Mouse (Mus musculus): ENCODE results near the gene Tmem189.

Tmem189 gene

GRCm38 (mm10) chr2:167680657-167681056 is 9.0 kb downstream of the Tmem189 start:
- peak; percentile 65 for DNase-seq (ENCODE audit: low read depth, low spot score)

DNA sequence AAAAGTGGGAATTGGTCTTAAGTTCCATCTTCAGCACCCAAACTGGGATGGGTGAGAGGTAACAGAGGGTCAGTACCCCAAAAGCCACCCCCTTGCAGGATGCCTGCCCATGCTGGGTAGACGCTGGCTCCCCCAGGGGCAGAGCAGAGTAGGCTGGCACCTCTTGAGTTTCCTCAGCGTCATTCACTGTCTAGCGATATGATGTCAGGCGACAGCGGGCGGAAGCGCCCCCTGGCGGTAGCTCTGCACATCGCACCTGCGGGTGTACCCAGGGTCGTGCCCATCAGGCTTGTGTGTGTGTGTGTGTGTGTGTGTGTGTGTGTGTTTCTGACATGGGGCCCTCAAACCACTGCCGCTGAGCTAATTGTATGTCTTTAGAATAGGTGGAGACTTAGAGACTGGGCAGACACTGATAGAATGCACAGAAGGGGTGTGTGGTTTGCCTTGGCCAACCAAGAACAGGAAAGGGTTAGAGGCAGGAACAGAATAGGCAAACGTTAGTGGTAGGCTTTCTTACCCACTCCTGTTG is 9.7 kb downstream of the Tmem189 start:
- peak; percentile 80 for DNase-seq (ENCODE audit: low read depth, low spot score)

DNA sequence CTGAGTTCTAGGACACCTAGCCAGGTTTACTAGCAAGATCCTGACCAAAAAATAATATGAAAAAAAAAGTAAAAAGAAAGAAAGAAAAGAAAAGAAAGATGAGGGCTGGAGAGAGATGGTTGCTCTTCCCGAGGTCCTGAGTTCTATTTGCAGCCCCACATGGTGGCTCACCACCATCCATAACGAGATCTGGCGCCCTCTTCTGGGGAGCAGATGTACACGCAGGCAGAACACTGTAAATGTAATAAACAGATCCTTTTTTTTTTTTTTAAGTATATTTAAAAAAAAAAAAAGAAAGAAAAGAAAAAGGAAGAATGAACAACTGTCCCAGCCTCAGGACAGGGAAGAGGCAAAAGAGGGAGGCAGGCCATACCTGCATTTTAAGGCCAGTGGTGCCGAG is 11.0 kb downstream of the Tmem189 start:
- DNase-seq (ENCODE audit: low read depth, low spot score) = no peak

DNA sequence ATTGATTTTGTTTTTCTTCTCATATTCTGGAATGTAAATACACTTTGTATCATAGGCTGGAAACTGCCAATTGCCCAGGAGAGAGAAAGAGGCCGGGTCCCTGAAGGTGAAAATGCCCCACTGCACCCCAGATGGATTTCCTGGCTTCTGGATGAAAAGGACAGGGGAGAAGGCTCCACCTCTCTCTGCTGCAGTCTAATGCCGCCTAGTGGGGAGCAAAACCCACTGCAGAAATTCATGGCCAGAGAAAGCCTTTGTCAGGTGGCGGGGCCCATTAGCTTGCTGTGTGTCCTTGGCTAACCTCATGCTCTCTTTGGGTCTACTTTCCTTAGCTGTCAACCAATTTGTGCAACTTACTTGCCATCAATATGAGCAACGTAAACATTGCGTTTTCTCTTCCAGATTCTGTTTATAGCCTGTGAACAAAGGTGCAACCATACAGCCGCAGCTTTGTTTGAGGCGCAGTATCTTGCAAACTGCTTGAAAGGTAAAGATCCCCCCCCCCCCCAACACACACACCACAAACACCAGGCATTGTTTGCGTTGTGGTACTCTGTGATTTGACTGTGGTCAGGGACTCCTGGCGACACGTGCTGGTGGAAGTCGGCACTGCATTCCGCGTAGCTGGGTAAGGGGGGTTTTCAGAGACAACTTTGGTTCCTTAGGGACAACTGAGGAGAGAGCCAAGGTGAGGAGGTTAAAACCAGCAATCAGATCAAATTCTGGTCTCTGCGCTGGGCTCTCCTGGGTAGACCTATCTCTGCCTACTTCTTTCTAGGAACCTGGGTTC is 14.3 kb downstream of the Tmem189 start:
- peak; percentile 54 for DNase-seq (ENCODE audit: low read depth, low spot score)

DNA sequence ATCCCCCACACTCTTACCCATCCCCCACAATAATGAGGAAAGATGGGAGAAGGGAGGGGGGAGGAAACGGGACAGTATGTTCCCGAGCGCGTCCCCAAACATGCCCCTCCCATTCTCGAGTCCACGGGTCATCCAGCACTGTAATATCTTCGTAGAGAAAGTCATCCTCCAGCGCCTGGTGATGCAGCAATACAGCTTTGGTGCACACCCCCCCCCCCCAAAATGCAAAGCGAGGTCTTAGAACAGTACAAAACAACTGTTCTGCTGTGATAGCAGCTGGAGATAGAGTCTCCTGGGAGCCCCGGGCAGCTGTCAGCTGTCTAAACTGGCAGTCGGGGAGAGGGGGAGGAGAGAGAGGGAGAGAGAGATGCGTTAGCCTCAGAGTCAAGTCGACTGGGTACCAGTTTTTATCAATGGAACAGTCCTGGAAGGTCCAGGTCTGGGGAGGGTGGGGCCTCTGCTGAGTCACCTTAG is 17.4 kb downstream of the Tmem189 start:
- DNase-seq (ENCODE audit: low read depth, low spot score) = peak; percentile 44

DNA sequence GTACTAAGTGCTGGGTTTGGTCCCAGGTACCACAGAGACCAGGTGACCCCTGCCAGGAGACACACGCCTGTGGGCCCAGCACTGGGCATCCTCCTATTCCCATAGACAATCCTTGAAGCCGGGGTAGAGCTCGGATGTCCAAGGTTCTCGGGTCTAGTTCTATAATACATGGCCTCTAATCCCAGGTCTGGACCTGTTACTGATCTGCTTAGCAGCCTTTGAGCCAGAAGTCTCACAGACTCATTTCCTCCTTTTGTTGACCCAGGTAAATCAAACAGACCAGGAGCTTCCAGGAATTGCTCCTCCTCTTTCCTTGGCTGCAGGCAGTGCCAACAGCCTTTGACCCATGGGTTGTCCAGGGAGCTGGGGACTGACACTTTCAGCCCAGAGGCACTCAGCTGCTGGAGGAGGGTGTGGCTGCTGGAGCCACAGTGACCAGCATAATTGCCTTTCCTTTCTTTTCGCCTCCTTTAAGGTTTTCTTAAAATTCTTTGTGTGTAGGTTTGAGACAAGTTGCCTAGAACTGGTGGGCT is 18.5 kb downstream of the Tmem189 start:
- no peak for DNase-seq (ENCODE audit: low read depth, low spot score)

DNA sequence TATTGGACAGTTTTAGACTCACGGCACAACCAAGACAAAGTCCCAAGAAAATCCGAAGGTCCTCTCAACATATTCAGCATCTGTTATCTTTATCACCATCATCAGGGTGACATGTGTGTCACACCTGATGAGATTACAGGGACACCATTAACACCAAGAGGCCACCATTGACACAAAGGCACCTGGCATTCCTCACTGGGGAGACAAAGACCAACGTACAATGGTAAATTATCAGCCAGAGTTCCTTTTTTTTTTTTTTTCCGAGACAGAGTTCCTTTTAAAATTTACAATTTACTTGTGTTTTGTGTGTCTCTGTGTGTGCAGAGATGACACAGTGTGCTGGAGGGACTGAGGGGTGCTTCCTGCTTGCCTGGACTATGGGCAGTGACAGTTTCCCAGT is 20.2 kb downstream of the Tmem189 start:
- no peak for DNase-seq (ENCODE audit: low read depth, low spot score)

GRCm38 (mm10) chr2:167668426-167668825 is 21.2 kb downstream of the Tmem189 start:
- DNase-seq (ENCODE audit: low read depth, low spot score) = no peak

DNA sequence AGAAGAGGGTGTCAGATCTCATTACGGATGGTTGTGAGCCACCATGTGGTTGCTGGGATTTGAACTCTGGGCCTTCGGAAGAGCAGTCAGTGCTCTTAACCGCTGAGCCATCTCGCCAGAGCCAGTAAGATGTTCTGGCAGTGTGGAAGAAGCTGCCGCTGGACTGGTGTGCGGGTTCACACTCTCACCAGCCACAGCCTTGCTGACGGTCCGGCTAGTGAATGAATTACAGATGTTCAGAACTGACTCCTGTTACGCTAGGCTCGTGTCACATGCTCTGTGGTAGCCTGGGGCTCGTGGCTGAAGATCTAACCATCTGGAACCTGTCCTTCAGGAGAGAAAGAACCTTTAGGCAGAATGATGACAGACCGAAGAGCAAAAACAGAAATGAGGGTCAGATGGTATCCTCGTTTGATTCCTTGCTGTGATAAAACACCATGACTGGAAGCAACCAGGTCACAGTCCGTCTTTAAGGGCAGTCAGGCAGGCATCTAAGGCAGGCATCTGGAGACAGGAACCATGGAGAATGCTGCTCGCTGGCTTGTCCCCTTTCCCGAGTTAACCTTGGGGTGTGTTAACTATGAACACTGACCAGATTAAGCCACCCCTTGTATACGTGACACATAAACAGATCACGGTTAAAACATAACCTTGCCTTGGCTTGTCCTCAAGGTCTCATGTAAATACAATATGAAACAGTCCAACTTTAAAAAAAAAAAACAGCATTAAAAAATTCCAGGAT is 23.5 kb downstream of the Tmem189 start:
- no peak for DNase-seq (ENCODE audit: low read depth, low spot score)

DNA sequence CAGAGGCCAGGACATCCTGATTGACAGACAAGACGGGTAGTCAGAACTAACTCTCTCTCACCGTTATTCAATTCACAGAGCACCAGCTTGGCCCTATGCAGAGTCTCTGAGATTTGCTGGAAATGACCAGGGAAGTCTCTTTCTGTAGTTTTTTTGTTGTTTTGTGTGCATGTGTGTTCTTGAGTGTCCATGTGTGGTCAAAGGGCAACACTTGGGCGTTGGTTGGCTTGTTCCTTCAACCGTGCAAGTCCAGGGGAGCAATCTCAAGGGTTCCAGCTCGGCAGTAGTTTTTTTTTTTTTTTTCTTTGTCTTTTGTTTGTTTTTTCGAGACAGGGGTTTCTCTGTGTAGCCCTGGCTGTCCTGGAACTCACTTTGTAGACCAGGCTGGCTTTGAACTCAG is 26.9 kb downstream of the Tmem189 start:
- DNase-seq (ENCODE audit: low read depth, low spot score) = no peak

DNA sequence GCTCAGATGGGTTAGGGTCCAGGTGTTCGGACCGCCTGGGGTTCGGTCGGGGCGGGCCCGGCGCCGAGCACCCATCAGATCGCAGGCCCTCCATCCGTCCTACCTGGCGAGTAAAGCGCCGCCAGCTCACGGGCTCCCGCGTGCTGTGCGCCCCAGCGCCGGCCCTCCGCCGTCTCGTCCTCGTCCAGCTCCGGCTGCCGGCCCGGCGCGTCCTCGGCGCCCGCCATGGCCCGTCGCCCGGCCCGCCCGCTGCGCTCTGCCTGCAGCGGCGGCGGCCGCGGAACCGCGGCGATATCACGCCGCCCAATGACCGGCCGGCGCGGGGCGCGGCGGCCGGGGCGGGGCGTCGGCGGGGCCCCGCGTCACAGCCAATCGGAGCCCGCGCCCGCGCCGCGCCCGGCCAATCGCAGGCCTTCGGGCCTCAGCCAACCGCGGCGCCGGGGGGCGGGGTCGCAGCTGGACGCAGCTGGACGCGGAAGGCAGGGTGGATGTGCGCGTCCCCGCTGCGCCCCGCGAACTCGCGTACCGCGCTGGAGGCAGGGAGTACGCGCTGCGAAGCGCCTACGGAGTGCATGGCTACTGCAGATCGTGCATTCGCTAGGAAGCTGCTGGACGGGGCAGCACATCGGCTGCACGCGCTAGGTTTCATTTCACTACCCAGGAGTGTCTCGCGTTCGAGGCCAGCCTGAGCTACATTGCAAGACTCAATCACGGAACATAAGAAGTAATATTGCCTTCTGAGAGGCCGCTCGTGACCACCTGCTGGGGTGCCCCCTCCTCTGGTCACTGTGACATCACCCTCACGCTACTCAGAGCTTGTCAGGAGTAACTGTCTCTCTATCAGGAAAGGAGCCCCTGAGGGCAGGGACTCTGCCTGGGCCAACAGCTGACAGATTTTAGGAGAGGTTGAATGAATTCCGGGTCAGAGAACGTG is 28.1 kb downstream of the Tmem189 start, which contains the start of gene Gm20431:
Gm20431 (minus strand) TSS at position 227 of the 934 bp plus-strand sequence.
- peak; percentile 97 for DNase-seq (ENCODE audit: low read depth, low spot score)

- DNase-seq (ENCODE audit: low read depth, low spot score) = no peak
These were observed 29.0 kb downstream of the Tmem189 start for GRCm38 (mm10) chr2:167660611-167660971.

- peak; percentile 69 for DNase-seq (ENCODE audit: low read depth, low spot score)
These were observed 29.6 kb downstream of the Tmem189 start for GRCm38 (mm10) chr2:167659847-167660610.

DNA sequence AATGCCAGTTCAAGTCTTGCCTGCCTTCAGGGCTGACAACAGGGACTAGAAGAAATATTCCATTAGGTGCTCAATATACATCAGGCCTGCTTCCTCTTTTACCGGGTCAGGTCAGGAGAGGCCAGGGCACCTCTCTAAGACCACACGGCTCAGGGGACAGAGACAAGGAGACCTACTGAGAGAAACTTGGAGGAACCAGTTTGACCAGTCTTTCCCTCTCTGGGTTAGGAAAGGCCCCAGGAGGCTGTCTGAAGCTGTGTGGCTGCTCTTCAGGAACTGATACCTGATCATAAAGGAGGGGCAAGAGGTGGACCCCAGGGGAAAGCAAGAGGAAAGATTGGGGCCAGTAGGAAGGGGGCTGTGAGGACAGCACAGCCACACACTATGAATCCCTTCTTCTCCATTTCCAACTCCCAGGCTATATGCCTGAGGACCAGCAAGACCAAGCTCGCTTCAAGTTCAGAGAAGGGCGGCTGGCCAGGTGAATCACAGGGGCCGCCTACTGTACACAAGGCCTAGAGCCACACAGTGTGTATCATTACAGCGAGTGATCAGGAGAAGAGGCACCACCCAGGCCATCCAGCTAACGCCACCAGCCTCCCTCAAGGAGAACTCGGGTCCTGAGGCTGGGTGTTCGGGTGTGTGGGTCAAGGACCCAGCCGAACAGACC is 30.3 kb downstream of the Tmem189 start:
- DNase-seq (ENCODE audit: low read depth, low spot score) = no peak

DNA sequence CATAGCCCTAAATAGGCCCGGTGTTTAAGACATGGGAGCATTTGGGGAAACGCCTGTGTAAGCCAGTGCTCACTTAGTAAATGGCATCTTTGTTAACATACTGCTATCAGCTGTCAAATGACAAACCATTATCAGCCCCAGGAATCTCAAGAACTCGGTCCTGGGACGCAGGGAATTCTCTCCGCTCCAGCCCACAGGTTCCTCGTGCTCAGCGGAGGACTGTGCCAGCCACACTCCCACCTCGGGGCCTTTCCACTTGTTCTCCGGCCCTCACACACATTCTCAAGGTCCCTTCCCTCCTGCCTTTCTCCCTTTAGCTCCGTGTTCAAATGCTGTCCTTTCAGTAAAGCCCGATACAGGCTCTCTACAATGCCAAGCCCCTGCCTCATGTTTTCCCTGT is 30.9 kb downstream of the Tmem189 start:
- DNase-seq (ENCODE audit: low read depth, low spot score) = no peak

- no peak for DNase-seq (ENCODE audit: low read depth, low spot score)
These were observed 31.6 kb downstream of the Tmem189 start for GRCm38 (mm10) chr2:167657973-167658372.

GRCm38 (mm10) chr2:167656629-167657478 is 32.8 kb downstream of the Tmem189 start:
- peak; percentile 47 for DNase-seq (ENCODE audit: low read depth, low spot score)

GRCm38 (mm10) chr2:167654911-167655600 is 34.6 kb downstream of the Tmem189 start:
- DNase-seq (ENCODE audit: low read depth, low spot score) = no peak
